Comparison of ENCODE assay signal across 25 mouse cellular contexts in genomic region chr2:32059613-32060012, GRCm38 (mm10). TPM values are rescaled to one million over a fixed set of nuclear protein-coding genes. Genes with fewer than 3 reads are reported as not detected.
A peak's percentile ranks its signal among the peaks of the same experiment; 100 is the strongest.
DNase-seq lines count a peak whose midpoint lies in the region; ATAC-seq and TF ChIP-seq lines count a peak whose summit lies in the region.
"Had no signal": no experiment of that assay in that cellular context is flagged by ENCODE, and none has a peak within 500 bp of the region (broad histone marks: within the 10 kb centered on the region; RNA-seq: fewer than 3 reads in every experiment).

No protein-coding gene starts in this region.

- no peak for TF ChIP-seq EP300 in heart, postnatal 0 days (IDR thresholded peaks at IDR 0.05; ENCODE audit: low read depth)

- no peak for ATAC-seq in heart, embryonic 13.5 days (ENCODE audit: extremely low read depth, insufficient number of reproducible peaks, low FRiP score, low TSS enrichment)
- ATAC-seq in heart, postnatal 0 days (ENCODE audit: insufficient read depth, low read depth) = no peak
- ATAC-seq: CD4-positive, CD25-positive, alpha-beta regulatory T cell, adult 4 months; forebrain, embryonic 13.5 days; forebrain, embryonic 16.5 days; intestine, postnatal 0 days had no signal

- intact Hi-C loops in heart, postnatal 14 days (cut with DNase I) = no loop called here
- intact Hi-C loops in heart, postnatal 25 days (cut with DNase I) = no loop called here

- no peak for TF ChIP-seq POLR2A in thymus, adult 2 months (IDR thresholded peaks at IDR 0.05; ENCODE audit: control insufficient read depth, extremely low read depth, insufficient read depth, low read length, poor library complexity)

- peaks cover 92% of the 10 kb centered on the region for H3K4me1 ChIP-seq in heart, embryonic 10.5 days
- H3K4me1 ChIP-seq in heart, embryonic 13.5 days = peaks cover 95% of the 10 kb centered on the region
- H3K4me1 ChIP-seq in heart, postnatal 0 days (ENCODE audit: control insufficient read depth, insufficient read depth) = peaks cover 56% of the 10 kb centered on the region
- H3K4me1 ChIP-seq in thymus, adult 2 months (replicated peaks; ENCODE audit: control insufficient read depth, insufficient read depth, low read length) = peaks cover 85% of the 10 kb centered on the region
- H3K4me1 ChIP-seq: forebrain, embryonic 13.5 days had no signal

- H3K9me3 ChIP-seq in heart, embryonic 10.5 days = no peaks in the 10 kb centered on the region
- no peaks in the 10 kb centered on the region for H3K9me3 ChIP-seq in heart, embryonic 13.5 days
- no peaks in the 10 kb centered on the region for H3K9me3 ChIP-seq in heart, postnatal 0 days (replicated peaks; ENCODE audit: control insufficient read depth, low read length)
- H3K9me3 ChIP-seq: forebrain, embryonic 10.5 days; forebrain, embryonic 13.5 days; hindbrain, embryonic 12.5 days; hindbrain, embryonic 15.5 days had no signal

- 48% methylated on average over 6 of the region's 6 CpGs for WGBS in heart, embryonic 10.5 days
- 40% methylated on average over 6 of the region's 6 CpGs for WGBS in heart, embryonic 13.5 days
- WGBS in heart, postnatal 0 days = 49% methylated on average over 6 of the region's 6 CpGs
- 85% methylated on average over 6 of the region's 6 CpGs for WGBS in thymus, adult 2 months

- no peak overlapping the region for H3K4me3 ChIP-seq in heart, embryonic 10.5 days
- no peak overlapping the region for H3K4me3 ChIP-seq in heart, embryonic 13.5 days
- H3K4me3 ChIP-seq in heart, postnatal 0 days (ENCODE audit: low read depth, low read length) = no peak overlapping the region
- no peak overlapping the region for H3K4me3 ChIP-seq in thymus, adult 2 months (ENCODE audit: control insufficient read depth, insufficient read depth, low read length)
- H3K4me3 ChIP-seq: forebrain, embryonic 10.5 days; forebrain, embryonic 13.5 days; hindbrain, embryonic 12.5 days; hindbrain, embryonic 15.5 days had no signal

- H3K27ac ChIP-seq in heart, embryonic 10.5 days = peak overlapping the region; percentile 88
- peak overlapping the region; percentile 96 for H3K27ac ChIP-seq in heart, embryonic 13.5 days (replicated peaks)
- peak overlapping the region; percentile 41; the same call in 1 of the 2 replicates for H3K27ac ChIP-seq in heart, postnatal 0 days (ENCODE audit: low read depth)
- peak overlapping the region; percentile 99 for H3K27ac ChIP-seq in thymus, adult 2 months (ENCODE audit: control insufficient read depth, insufficient read depth, low read length)
- H3K27ac ChIP-seq: forebrain, embryonic 10.5 days; forebrain, embryonic 13.5 days; hindbrain, embryonic 12.5 days; hindbrain, embryonic 15.5 days had no signal

- H3K27me3 ChIP-seq in heart, embryonic 10.5 days (ENCODE audit: insufficient read depth, poor library complexity, severe bottlenecking) = no peaks in the 10 kb centered on the region
- no peaks in the 10 kb centered on the region for H3K27me3 ChIP-seq in heart, embryonic 13.5 days (replicated peaks)
- H3K27me3 ChIP-seq in heart, postnatal 0 days (ENCODE audit: control insufficient read depth, insufficient read depth, low read length) = no peaks in the 10 kb centered on the region
- no peaks in the 10 kb centered on the region for H3K27me3 ChIP-seq in thymus, adult 2 months (ENCODE audit: control insufficient read depth, insufficient read depth, low read length)
- H3K27me3 ChIP-seq: forebrain, embryonic 13.5 days; hindbrain, embryonic 15.5 days had no signal

- peak overlapping the region; percentile 58 for H3K9ac ChIP-seq in heart, embryonic 13.5 days
- 0 out of 2 replicates have a peak overlapping the region, but pooled peaks have one; percentile 10 for H3K9ac ChIP-seq in heart, postnatal 0 days (replicated peaks; ENCODE audit: low read depth, low read length)
- H3K9ac ChIP-seq: forebrain, embryonic 13.5 days; hindbrain, embryonic 12.5 days; hindbrain, embryonic 15.5 days had no signal

- no peak for DNase-seq in heart, embryonic 10.5 days (ENCODE audit: low spot score)
- DNase-seq in heart, postnatal 14 days = no peak
- DNase-seq in heart, adult 9 months (ENCODE audit: low spot score in 2 of 2) = no peak
- DNase-seq in heart, postnatal 0 days (ENCODE audit: low spot score) = no peak
- DNase-seq in heart, postnatal 25 days (ENCODE audit: low spot score) = no peak
- DNase-seq in thymus, adult 2 months = no peak
- DNase-seq in thymus, postnatal 10 days (ENCODE audit: low spot score in 2 of 2) = no peak
- DNase-seq: adrenal gland, adult 2 months; adrenal gland, postnatal 14 days; cerebellum, adult 11 months; cerebellum, adult 2 months; cerebellum, adult 9-11 months; cerebellum, postnatal 25 days; gastrocnemius, postnatal 10 days; gastrocnemius, postnatal 36 days; kidney, adult 2 months had no signal

- peaks cover 6% of the 10 kb centered on the region for H3K36me3 ChIP-seq in heart, embryonic 10.5 days
- H3K36me3 ChIP-seq in heart, embryonic 13.5 days = no peaks in the 10 kb centered on the region
- H3K36me3 ChIP-seq in heart, postnatal 0 days (replicated peaks; ENCODE audit: control insufficient read depth, insufficient read depth, low read length) = no peaks in the 10 kb centered on the region
- peaks cover 6% of the 10 kb centered on the region for H3K36me3 ChIP-seq in thymus, adult 2 months (ENCODE audit: control insufficient read depth, insufficient read depth, low read length)
- H3K36me3 ChIP-seq: forebrain, embryonic 10.5 days; hindbrain, embryonic 12.5 days; hindbrain, embryonic 15.5 days had no signal

- TF ChIP-seq CTCF in heart, postnatal 0 days (IDR thresholded peaks at IDR 0.05; ENCODE audit: low read depth) = no peak
- no peak for TF ChIP-seq CTCF in thymus, adult 2 months (IDR thresholded peaks at IDR 0.05; ENCODE audit: borderline replicate concordance, control insufficient read depth, extremely low read depth, insufficient read depth, low read length, poor library complexity)

- no peak overlapping the region for H3K4me2 ChIP-seq in heart, embryonic 13.5 days
- no peak overlapping the region for H3K4me2 ChIP-seq in heart, postnatal 0 days (ENCODE audit: low read depth, low read length)
- H3K4me2 ChIP-seq: forebrain, embryonic 13.5 days; hindbrain, embryonic 12.5 days; hindbrain, embryonic 15.5 days had no signal

RNA-seq across cellular contexts. Expression of gene Fam78a, which starts 25.0 kb away (rescaled TPM):
- 37.7 and 60.1 TPM in 2 replicates for polyA plus RNA-seq in heart, embryonic 10.5 days (2016; fragmentation: Nextera tagmentation; extraction: Ambion mirVana)
- 10 to 100 TPM; 22.8 to 23.9 TPM for total RNA-seq in heart, postnatal 14 days (2021)
- 29.3 and 32.8 TPM in 2 replicates for polyA plus RNA-seq in heart, embryonic 13.5 days (2015; fragmentation: Nextera tagmentation; extraction: Ambion mirVana)
- 28.7 and 34.9 TPM in 2 replicates for total RNA-seq in heart, postnatal 0 days (2014; rRNA removed; ENCODE audit: low replicate concordance)
- polyA plus RNA-seq in heart, postnatal 0 days (2015; fragmentation: Nextera tagmentation; extraction: Ambion mirVana) = 14.6 and 18.0 TPM in 2 replicates
- total RNA-seq in heart, postnatal 25 days (2021) = 10 to 100 TPM; 20.0 TPM
- polyA plus RNA-seq in thymus, adult 2 months (2012; rRNA removed) = 189 and 210 TPM in 2 replicates
- polyA plus RNA-seq: C2C12 had no signal

RNA-seq across cellular contexts. Expression of gene Plpp7, which starts 35.7 kb away (rescaled TPM):
- polyA plus RNA-seq in heart, embryonic 10.5 days (2016; fragmentation: Nextera tagmentation; extraction: Ambion mirVana) = 10.9 and 12.9 TPM in 2 replicates
- total RNA-seq in heart, postnatal 14 days (2021) = 10 to 100 TPM; 26.1 to 30.9 TPM
- 13.9 and 14.2 TPM in 2 replicates for polyA plus RNA-seq in heart, embryonic 13.5 days (2015; fragmentation: Nextera tagmentation; extraction: Ambion mirVana)
- 30.7 and 56.3 TPM in 2 replicates for total RNA-seq in heart, postnatal 0 days (2014; rRNA removed; ENCODE audit: low replicate concordance)
- 23.4 and 24.0 TPM in 2 replicates for polyA plus RNA-seq in heart, postnatal 0 days (2015; fragmentation: Nextera tagmentation; extraction: Ambion mirVana)
- 10 to 100 TPM; 31.8 to 33.7 TPM for total RNA-seq in heart, postnatal 25 days (2021)
- 2.9 and 7.7 TPM in 2 replicates for polyA plus RNA-seq in thymus, adult 2 months (2012; rRNA removed)
- polyA plus RNA-seq: CD4-positive, CD25-positive, alpha-beta regulatory T cell, adult 4 months had no signal

Comparison
In these comparisons a context has a peak if more than half of its experiments do, and no peak if none do; other contexts are left out.
1. H3K27ac ChIP-seq: peak in every context shown above with its lines; median percentile 99 in thymus, adult 2 months; 96 in heart, embryonic 13.5 days; 88 in heart, embryonic 10.5 days; 41 in heart, postnatal 0 days.